Mouse (Mus musculus): ENCODE data around the gene Oser1.
"Not testable (repeated sequence)": the region's sequence is repeated elsewhere in the genome, so short reads cannot be mapped to it uniquely, and the experiment has no call there.

GRCm38 (mm10) chr2:163411344-163411743, 13.2 kb downstream of the Oser1 start:
- not testable (repeated sequence) for TF ChIP-seq CTCF (IDR thresholded peaks at IDR 0.05; ENCODE audit: low read depth, low read length); GATA1 (IDR thresholded peaks at IDR 0.05; ENCODE audit: borderline replicate concordance, low read length); TAL1 (conservative IDR thresholded peaks at IDR 0.05; ENCODE audit: low read depth, low read length); POLR2AphosphoS5 (IDR thresholded peaks at IDR 0.05; ENCODE audit: insufficient replicate concordance, low read depth, low read length)
